Mouse (Mus musculus): ENCODE results near the gene Mars2.
A peak's percentile ranks its signal among the peaks of the same experiment; 100 is the strongest.

The Mars2 gene

DNA sequence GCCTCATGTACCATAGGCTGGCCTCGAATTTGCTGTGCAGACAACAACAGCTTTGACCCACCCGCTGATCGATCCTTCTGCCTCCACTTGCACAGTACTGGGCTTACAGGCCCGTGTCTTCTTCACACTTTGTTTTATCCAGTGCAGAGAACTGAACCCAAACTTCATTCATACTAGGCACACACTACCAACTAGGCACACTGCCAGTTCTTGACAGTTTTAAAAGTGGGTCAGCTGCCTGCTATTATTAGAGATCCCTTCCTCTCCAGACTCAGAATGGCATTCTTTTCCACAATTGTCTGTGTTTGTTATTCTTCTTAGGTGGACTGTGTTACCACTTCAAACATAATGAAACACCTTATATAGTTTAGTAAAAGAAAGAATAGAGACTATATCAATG is 15.6 kb upstream of the Mars2 start:
- no peak for DNase-seq (ENCODE audit: low read depth in 2 of 2, low spot score in 2 of 2)

DNA sequence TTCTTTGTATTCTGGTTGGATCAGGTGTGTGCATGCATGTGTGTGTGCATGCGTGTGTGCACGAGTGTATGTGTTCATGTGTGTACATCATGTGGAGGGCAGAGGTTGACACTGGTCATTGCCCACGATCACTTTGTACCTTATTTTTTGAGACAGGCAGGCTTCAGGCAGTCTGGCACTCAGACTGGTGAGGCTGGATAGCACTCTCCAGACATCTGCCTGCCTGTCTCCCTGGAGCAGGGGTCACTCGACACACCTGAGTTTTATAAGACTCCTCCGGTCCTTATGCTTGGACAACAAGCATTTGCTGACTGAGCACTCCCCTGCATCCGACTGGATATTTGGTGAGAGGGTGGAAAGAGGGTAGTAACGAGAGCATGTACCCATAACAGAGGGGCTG is 14.0 kb upstream of the Mars2 start:
- no peak for DNase-seq (ENCODE audit: low read depth in 2 of 2, low spot score in 2 of 2)

DNA sequence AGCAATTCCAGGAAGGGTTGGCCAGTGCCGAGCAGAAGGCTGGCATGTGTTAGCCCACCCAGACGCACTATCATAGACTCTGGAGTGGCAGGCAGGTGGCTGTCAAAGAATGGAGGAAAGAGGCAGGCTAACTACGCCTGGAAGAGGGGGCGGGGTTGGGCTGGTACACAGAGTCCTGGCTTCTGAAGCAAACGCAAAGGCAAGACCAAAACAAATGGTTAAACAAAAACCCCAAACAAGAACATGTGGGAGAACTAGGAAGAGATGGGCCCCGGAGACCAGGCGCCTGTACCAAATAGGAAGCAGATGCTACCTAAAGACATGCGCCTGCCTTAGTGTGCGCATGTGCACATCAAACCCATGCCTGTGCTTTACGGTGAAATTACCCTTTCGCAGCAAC is 12.9 kb upstream of the Mars2 start:
- no peak for DNase-seq (ENCODE audit: low read depth in 2 of 2, low spot score in 2 of 2)

DNA sequence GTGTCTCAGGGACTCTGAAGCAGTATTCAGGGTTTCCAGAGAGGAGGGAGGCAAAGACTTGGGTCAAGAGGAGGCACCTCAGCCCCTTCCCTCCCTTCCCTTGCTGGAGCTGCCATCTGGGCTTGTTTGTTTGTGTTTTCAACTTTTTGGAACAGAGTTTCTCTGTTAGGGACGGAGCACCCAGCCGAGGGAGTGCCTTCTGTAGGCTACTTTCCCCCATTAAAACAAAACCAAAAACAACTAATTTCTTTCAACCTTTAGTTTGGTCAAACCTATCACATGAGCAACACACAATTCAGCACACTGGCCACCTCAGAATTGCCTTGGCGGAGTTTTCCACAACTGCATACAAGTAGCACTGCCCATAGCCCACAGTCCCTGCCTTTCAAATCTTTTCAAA is 11.6 kb upstream of the Mars2 start:
- DNase-seq (ENCODE audit: low read depth in 2 of 2, low spot score in 2 of 2), result no peak

DNA sequence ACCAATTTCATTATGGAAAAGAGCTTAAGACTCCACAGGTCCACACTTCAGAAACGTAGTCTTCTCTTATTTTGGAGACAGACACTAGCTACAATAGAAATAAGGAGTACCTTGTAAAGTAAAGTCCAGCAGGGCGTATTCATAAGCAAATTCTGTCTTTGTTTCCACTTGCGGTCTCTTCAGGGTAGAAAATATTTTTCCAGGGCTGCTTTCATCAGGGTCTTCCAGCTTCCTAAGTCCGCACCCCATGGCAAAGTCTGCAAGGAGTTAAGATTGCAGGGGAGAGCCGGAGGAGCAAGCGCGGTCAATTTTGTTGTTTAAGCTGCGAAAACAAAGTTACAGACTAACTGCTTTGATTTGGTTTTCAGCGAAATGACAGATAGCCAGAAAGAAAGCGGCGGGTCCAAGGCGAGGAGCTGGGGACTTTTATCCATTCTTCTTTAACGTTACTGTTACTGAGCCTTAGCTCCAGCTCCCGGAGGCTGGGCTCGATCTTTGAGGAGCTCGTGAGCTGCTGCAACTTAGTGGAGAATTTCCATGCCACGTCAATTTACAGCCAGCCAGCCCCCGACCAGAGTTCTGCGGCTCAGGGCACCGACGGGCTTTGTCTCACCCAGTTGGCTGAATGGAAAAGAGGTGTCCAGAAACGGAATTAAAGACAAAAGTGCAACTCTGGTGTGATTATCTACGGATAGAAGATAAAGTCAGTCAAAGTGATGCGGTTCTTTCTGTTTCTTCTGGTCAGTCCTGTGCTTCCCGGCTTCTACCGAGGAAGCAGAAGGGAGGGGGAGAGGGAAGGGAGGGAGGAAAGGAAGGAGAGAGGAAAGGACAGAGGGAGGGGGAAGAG is 10.7 kb upstream of the Mars2 start, which contains the start of gene Rftn2:
Gene Rftn2, minus strand, starts transcription at position 772 of the 847 bp plus-strand sequence.
- no peak for DNase-seq (ENCODE audit: low read depth in 2 of 2, low spot score in 2 of 2)

DNA sequence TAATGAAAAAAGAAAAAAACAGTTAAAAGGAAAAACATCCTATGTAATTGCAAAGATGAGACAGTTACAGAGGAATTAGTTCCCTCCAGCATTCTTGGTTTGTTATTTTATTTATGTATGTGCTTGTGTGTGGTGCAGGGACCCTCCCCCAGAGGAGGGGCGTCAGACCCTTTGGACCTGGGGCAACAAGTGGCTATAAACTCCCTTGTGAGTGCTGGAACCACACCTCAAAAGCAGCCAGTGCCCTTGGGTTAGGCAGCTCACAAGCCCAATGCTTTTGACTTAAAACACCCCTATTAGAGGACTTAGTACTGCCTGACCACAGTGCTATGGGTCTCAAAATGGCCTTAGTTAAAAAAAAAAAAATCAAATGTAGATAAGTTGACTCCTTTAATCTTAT is 9.6 kb upstream of the Mars2 start:
- no peak for DNase-seq (ENCODE audit: low read depth in 2 of 2, low spot score in 2 of 2)

DNA sequence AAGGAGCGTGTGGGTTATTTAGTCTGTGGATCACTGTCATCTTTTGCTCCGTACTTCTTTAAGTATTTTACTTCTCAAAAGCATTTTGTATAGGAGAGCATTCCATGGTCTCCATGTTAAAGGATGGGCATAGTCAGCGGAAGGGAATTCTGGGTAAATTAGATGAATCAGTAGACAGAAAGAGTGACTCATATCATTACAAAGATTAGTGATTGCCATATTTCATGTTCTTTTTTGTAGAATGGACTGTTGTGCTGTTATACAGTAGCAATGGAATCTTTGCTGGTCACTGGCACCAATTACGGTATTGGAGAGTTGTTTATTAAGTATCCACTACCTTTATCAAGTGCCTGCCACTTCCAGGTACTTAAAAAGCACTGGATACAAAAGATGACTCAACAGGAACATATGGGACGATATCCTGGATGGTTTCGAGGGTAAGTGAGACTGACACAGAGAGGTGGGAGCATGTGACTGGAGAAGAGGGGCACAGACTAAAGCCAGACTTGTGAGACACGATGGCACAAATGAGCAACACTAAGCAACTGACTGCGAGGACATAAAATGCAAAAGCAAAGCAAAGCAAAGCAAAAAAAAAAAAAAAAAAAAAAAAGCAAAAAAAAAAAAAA is 8.6 kb upstream of the Mars2 start:
- DNase-seq (ENCODE audit: low read depth in 2 of 2, low spot score in 2 of 2), result no peak

DNA sequence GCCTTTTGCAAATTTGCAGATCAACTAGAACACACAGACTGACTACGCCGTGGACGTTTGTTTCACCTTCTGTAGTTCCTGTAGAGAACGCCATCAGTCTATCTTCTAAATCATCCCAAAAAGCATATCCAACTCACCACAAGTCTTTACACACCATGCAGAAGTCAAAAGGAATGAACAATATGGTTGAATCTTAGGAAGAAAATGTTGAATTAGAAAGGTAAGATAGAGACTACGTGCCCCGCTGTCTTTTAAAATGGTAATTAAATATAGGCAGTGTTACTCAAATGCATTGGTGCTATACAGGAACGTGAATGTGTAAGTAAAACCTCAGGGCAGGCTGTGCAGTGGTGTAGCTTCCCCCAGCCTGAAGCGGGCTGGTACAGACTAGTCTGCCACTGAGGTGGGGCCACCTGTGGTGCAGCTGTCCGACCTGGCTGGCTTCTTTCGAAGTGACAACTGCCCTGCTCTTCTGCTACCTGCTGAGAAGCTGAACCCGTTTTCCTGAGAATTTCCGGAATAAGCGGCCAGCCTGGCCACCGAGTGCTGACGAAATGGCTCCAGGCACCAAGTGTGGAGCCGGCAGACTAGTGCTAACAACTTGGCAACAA is 2.0 kb upstream of the Mars2 start:
- DNase-seq (ENCODE audit: low read depth in 2 of 2, low spot score in 2 of 2), result no peak

DNA sequence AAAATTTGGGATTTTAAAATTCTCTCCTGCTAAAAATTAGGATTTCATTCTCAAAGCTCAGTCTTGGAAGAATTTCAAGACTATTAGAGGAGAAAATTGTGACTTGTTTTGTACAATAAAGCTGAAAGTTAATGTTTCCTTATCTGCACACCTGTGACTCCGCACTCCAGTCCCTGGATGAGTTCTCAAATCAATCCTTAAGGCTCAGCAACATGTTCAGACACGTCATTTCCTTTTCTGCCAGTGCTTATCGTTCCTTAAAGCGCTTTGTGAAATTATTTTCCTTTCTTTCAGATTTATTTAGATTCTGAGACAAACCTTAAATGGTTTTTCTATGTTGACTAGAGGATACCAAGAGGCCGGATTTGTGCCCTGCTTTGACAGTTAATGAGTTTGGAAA is 490 bp upstream of the Mars2 start:
- no peak for DNase-seq (ENCODE audit: low read depth in 2 of 2, low spot score in 2 of 2)

DNA sequence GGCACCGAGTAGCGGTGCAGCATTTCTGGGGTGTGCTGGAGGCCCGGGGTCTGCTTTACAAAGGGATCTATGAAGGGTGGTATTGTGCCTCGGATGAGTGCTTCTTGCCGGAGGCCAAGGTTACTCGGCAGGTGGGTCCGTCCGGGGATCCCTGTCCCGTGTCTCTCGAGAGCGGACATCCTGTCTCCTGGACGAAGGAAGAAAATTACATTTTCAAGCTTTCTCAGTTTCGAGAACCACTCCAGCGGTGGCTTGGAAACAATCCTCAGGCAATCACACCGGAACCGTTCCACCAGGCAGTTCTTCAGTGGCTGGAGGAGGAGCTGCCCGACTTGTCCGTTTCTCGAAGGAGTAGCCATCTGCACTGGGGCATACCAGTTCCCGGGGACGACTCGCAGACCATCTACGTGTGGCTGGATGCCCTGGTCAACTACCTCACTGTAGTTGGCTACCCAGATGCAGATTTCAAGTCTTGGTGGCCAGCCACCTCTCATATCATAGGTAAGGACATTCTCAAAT is 725 bp downstream of the Mars2 start:
- no peak for DNase-seq (ENCODE audit: low read depth in 2 of 2, low spot score in 2 of 2)

DNA sequence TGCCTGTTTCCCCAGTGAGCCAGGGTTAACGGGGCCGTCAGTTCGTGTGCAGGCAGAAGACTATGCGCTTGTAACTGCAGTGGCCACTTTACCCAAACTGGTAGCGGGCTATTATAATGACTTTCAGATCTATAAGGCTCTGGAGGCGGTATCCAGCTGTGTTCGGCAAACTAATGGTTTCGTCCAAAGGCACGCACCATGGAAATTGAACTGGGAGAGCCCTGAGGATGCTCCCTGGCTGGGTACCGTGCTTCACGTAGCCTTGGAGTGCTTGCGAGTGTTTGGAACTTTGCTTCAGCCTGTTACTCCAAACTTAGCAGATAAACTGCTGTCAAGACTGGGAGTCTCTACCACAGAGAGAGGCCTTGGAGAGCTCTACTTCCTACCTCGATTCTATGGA is 1.5 kb downstream of the Mars2 start:
- no peak for DNase-seq (ENCODE audit: low read depth in 2 of 2, low spot score in 2 of 2)

DNA sequence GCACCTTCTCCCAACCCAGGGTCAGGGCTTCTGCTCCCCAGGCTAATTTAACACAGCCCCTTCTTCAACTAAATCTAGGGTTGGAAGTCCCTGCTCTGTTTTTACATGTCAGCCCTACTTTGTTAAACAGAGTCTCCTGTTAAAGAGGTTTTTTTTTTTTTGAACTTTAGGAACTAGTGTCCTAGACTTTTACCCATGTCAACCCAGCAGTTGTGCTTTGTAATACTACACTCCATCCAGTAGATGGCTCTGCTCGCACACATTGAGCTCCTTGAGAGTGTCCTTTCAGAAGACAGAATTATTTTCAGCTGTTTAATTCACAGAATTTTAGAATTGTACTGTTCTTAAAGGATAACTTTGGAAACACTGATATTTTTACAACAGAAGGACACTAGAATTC is 2.3 kb downstream of the Mars2 start:
- peak in 1 of 2 experiments; percentile 45 for DNase-seq (ENCODE audit: low read depth in 2 of 2, low spot score in 2 of 2)

DNA sequence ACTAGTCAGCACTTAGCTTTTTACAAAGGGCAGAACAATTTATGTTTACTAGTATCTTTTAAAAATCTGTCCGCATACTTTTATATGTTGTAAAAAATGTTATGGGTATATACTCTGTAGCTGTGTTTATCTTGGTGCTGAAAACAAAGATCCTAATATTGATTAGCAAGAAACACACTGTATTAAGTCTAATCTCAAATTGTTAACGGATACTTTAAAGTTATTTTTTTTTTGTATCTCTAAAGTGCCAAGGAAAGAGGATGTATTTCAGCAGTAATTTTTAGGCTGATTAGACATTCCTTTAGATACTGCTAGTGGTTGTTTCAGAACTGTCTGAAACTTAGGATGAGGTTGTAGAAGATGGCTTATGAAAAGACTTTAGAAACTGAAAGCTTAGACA is 9.4 kb downstream of the Mars2 start:
- DNase-seq (ENCODE audit: low read depth in 2 of 2, low spot score in 2 of 2), result no peak

DNA sequence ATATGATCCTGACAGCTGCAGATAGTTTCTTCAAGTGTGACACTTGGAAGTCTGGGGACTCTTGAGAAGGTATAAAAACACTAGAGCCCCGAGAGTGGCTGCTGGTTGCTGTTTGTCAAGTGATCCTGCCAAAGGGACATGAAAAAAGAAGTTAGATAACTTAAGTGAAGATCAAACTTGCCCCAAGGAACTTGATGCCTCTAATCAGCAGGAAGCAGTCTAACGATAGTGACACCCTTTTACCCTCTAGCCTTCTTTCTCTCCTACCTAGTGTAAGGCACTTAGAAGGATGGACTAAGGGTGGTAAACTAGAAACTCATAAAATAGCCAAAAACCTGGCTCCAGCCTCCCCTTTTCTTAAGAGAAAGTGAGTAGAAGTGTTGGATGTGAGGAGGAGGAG is 27.4 kb downstream of the Mars2 start:
- DNase-seq (ENCODE audit: low read depth in 2 of 2, low spot score in 2 of 2), result no peak

DNA sequence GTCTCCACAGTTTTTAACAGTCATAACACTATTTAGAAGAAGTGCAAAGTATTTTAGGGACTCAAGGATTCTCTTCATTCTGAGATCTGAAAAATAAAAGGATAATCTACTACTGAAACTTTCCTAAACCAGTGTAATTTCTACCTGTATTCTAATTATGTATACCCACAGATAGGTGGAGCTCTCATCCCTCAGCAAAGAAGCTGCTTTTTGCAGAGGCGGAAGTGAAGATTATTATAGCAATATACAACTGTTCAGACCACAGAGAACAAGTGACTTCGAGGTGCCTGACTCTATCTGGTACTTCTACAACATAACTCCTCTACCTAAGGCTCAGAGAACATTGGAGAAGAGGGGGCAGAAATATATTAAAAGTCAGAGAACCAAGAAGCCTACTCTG is 28.5 kb downstream of the Mars2 start:
- DNase-seq (ENCODE audit: low read depth in 2 of 2, low spot score in 2 of 2), result no peak

DNA sequence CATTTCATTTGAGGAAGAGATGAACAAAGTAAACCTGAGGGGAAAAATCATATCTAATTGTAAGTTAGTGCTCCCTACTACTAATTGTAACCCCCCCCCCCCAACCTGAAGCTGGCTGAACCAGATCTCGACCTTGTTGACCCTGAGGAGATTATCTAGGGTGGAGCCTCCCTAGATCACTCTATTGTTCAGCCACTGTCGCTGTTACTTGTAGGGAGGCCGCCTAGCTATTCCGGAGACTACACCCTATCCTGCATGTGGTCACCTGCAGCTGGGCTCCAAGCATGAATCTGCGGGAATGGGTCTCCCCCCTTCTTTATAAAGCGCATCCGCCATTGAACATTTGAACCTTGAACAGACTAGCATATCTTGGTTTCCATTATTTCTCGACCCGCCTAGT is 42.1 kb downstream of the Mars2 start:
- DNase-seq (ENCODE audit: low read depth in 2 of 2, low spot score in 2 of 2), result no peak
